Mouse (Mus musculus): ENCODE results near the gene Pappa.

GRCm38 (mm10) chr4:65242434-65242931 lies 118.5 kb downstream of the Pappa start:
- TF ChIP-seq POLR2A (IDR thresholded peaks at IDR 0.05; ENCODE audit: borderline replicate concordance, extremely low read depth, low read depth, low read length) (no peak), CTCF (IDR thresholded peaks at IDR 0.05; ENCODE audit: insufficient read depth, low read length) (no peak)

Data from lung, adult 2 months (tissue).